Mouse (Mus musculus) G1E (cell line): Measurements from ENCODE around the gene Ramp1.

Source experiments
- CTCF ChIP-seq: IDR thresholded peaks from 2 replicates; pipeline ENCODE4 v1.5.1; 2012; ENCODE audit warnings: low read depth, low read length, inconsistent platforms, mixed read lengths
- GATA1 ChIP-seq: IDR thresholded peaks from 2 replicates; pipeline ENCODE4 v1.6.1; 2012; ENCODE audit warnings: borderline replicate concordance, low read length, inconsistent platforms, mixed read lengths

DNA sequence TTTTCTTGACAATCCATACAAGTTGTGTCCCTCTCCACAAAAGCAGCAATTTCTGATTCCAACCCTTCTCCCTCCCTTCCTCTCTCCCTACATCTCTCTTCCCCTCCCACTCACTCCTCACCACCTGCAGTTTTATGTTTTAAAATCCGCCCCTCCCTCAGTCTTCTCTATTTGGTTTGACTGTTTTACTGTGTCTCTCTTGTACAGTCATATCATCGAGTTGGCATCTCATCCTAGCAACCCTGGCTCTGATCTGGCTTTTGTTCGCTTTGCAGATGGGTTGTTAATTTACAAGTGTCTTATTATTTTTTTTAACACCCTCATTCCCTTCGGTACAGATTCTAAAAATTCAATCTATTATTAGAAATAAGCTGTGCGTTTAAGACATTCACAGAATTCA lies 27.3 kb downstream of the Ramp1 start:
- TF ChIP-seq CTCF (no peak), GATA1 (no peak)
